Mouse (Mus musculus): Measurements from ENCODE around the gene Fbxo34.

The Fbxo34 gene

DNA sequence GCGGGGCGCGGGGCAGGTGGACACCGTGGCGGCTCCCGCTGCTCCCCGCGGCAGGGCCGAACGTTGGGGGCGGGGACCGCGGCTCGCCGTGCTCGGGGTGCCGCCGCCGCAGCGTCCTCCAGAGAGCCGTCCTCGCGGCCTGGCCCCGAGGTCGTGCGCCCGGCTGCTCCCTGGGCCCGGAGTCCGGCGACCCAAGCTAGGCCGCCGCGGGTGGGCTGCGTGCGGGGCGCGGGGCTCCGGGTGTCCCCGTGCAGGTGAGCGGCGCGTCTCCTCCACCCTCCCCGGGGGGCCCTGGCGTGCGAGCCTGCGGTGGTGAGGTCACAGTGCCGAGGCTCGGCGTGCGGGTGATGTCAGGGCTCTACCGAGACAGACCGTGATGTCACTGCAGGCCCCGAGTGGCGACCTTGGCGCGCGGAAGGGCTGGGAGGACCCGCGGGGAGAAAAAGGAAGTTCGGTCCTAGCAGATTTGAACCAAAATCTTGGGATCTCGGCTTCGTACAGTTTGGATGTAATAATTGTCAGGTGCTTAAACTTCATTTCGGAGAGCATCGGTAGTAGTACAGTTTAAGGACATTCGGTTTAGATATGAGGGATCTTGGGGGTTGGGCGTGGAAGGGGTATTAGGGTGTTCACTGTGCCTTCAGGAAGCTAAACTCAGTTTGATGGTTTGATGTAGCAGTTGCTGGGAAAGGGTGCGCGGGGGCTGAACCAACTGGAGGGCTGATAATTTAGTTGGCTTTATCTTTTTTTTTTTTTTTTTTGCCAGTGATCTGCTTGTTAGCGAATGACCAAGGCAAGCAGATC is 22.7 kb downstream of the Fbxo34 start:
- peak; percentile 76 for DNase-seq (ENCODE audit: low read depth, low spot score)

DNA sequence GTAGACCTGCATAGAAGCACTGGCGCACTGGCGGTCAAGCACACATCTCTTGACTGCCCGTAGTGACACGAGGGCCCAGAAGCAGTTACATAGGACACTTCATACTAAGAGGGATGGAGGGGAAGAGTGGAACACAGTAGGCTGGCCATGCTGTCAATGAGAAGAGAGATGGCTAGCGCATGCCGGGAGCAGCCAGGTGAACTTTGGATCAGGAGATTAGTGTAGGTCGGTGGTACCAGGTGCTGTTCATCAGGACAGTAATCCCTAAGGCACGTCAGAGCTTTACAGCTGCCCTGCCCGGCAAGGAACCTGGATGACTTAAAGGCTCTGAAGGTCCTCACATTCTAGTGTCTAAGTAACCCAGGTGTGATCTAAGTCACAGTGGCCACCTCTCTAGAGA is 23.7 kb downstream of the Fbxo34 start:
- DNase-seq (ENCODE audit: low read depth, low spot score), result no peak

GRCm38 (mm10) chr14:47474571-47475254 is 24.5 kb downstream of the Fbxo34 start:
- no peak for DNase-seq (ENCODE audit: low read depth, low spot score)

- DNase-seq (ENCODE audit: low read depth, low spot score), result no peak
These were observed 26.0 kb downstream of the Fbxo34 start for GRCm38 (mm10) chr14:47476266-47476665.

- no peak for DNase-seq (ENCODE audit: low read depth, low spot score)
These were observed 27.5 kb downstream of the Fbxo34 start for GRCm38 (mm10) chr14:47477711-47478110.

DNA sequence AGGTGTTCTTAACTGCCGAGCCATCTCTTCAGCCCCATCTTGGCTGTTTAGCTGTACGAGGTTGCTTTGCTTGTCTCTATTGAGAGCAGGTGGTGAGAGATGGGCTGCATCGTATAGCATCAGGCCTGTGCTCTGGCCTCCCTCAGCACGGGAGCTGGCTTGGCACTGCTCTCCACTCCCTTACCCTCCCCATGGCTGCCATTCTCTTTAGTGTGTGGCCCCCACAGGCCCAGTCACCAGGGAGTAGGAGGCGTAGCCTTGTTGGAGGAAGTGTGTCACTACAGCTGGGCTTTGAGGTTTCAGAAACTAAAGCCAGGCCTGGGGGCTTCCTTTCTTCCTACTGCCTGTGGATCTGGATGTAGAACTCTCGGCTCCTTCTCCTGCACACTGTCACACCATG is 32.0 kb downstream of the Fbxo34 start:
- peak; percentile 41 for DNase-seq (ENCODE audit: low read depth, low spot score)

GRCm38 (mm10) chr14:47483099-47483498 is 32.9 kb downstream of the Fbxo34 start:
- DNase-seq (ENCODE audit: low read depth, low spot score), result no peak

DNA sequence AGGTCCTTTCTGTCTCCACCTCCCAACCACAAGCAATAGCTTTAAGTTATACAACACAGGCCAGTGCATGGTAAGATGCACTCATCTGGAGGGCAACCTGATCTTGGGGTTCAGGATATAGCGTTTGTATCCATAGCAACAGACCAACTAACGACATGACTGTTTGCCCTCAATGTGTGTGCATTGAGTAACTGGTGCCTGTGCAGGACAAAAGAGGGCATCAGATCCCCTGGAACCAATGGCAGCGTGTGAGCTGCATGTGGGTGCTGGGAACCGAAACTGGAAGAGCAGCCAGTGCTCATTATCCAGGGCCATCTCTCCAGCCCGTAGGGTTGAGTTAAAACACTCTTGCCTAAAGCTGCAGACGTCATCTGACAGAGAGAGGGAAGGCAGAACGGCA is 38.5 kb downstream of the Fbxo34 start:
- DNase-seq (ENCODE audit: low read depth, low spot score), result no peak

- peak; percentile 37 for DNase-seq (ENCODE audit: low read depth, low spot score)
These were observed 39.3 kb downstream of the Fbxo34 start for GRCm38 (mm10) chr14:47489310-47490097.

DNA sequence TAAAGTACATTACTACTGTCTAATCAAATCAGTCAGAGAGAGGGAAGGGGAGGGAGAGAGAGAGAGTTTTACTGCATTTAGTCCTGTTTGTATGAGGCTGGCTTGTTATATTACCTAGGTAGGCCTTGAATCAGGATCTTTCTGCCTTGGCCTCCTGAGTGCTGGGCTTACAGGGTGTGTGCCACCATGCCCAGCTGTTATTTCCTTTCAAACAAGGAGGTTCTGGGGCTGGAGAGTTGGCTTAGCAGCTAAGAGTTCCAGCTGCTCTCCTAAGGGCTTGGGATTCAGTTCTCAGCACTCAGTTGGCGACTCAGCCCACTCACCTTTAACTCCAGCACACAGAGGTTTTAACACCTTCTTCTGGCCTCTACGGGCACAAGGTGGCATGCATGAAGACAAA is 40.5 kb downstream of the Fbxo34 start:
- DNase-seq (ENCODE audit: low read depth, low spot score), result no peak

- no peak for DNase-seq (ENCODE audit: low read depth, low spot score)
These were observed 43.6 kb downstream of the Fbxo34 start for GRCm38 (mm10) chr14:47493592-47494361.

- DNase-seq (ENCODE audit: low read depth, low spot score), result peak; percentile 71
These were observed 45.7 kb downstream of the Fbxo34 start for GRCm38 (mm10) chr14:47495951-47496350.

- DNase-seq (ENCODE audit: low read depth, low spot score), result no peak
These were observed 46.9 kb downstream of the Fbxo34 start for GRCm38 (mm10) chr14:47497166-47497565.

DNA sequence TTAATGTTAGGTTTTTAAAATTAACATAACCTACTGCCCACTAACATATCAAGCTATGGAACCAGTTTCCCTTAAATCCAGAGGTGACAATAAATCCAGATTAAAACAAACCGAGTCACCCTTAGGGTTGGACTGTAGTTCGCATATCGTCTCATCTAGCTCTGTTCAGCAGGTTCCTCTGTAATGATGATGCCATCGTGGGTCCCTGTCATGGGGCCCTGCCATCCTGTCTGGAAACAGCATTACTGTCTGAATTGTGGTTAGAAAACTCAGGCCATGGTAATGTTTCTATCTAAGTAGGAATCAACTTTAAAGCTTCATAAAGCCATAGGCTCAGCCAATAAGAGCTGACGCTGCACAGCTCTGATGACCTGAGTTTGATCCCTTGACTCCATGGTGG is 48.4 kb downstream of the Fbxo34 start:
- DNase-seq (ENCODE audit: low read depth, low spot score), result no peak

GRCm38 (mm10) chr14:47504036-47504435 is 53.8 kb downstream of the Fbxo34 start:
- no peak for DNase-seq (ENCODE audit: low read depth, low spot score)

DNA sequence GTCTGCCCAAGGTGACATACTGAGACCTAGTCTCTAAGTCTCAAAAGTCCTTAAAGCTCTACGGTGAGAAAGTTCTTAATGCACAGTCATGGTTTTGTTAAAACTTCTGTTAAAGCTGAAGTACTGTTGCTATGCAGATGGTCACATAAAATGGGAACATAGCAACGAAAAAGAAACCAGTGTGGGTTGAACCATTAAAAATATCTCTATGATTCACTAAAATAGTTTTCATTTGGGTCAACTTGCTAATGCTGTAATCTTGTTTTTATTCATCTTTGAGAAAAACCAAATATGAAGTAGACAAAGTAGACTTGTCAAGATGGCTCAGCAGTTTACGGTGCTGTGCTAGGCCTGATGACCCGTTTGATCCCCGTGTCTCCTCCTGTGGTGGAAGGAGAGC is 56.5 kb downstream of the Fbxo34 start:
- no peak for DNase-seq (ENCODE audit: low read depth, low spot score)

DNA sequence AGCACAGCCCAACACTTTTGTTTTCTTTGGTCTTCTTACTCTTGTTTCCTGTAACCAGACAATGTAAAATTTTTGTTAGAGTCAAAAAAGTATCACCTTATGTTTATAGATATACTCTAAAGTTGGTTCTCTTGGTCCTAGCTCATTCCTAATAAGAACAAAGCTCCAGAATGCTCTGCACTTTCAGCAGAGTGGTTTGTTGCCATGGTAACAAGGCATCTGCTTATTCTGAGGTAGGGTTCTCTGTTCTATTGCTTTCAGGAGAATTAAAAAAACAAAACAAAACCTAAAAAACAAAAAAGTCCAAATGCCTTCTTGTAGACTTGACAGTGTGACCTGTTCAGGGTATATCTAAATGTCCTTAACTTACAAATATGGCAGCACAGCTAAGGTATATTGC is 57.8 kb downstream of the Fbxo34 start:
- DNase-seq (ENCODE audit: low read depth, low spot score), result peak; percentile 41

DNA sequence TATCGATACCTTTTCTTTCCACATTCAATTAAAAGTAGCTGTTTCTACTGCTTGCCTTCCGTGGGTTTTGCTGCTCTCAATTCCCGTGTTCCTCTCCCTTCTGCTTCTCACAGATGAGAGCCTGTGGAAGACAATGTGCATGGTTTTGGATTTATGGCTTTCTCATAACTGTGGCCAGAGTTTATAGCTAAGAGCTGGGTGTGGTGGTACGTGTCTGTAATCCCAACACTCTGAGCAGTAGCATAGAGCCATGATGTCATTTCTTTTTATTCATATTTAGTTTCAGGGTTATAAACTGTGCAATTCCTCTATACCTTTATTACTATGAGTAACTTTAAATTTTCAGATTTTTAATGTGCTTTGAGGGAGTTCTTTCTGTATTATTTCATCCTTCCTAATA is 60.0 kb downstream of the Fbxo34 start:
- no peak for DNase-seq (ENCODE audit: low read depth, low spot score)

- DNase-seq (ENCODE audit: low read depth, low spot score), result no peak
These were observed 63.4 kb downstream of the Fbxo34 start for GRCm38 (mm10) chr14:47513606-47514005.

DNA sequence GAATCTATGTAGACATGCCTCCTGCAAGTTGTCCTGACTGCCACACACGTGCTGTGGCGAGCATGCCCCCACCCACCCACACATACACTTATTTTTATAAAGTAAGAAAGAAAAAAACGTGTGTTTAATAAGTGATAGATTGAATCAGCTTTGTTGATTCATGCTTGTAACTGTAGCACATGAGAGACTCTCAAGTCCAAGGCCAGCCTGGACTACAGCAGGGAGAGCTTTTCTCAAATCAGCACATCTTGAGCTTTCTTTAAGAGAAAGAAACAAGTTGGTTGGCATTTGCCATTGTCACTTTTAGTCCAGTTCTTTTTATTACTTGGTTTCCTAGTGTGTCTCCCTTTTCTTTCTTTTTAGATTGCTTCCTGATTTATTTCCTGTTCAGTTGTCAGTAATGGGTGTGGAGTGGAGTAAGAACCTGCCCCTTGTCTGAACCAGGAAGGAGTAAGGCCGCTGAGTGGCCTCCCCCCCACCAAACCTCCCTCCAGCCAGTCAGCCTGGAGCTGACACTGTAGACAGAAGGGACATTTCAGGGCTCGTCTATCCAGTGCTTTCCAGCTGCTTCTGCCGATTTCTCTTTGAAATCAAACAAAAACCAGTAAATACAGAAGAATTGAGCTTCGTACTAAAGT is 64.7 kb downstream of the Fbxo34 start:
- DNase-seq (ENCODE audit: low read depth, low spot score), result peak; percentile 66

GRCm38 (mm10) chr14:47515636-47516035 is 65.4 kb downstream of the Fbxo34 start:
- DNase-seq (ENCODE audit: low read depth, low spot score), result peak; percentile 29
